Mouse (Mus musculus): ENCODE measurements around the gene Ifit1bl2. TPM values are rescaled to one million over a fixed set of nuclear protein-coding genes. Genes with fewer than 3 reads are reported as not detected.

Gene Ifit1bl2
- polyA plus RNA-seq, 1 experiment from 2014 or later = 0.32 TPM

DNA sequence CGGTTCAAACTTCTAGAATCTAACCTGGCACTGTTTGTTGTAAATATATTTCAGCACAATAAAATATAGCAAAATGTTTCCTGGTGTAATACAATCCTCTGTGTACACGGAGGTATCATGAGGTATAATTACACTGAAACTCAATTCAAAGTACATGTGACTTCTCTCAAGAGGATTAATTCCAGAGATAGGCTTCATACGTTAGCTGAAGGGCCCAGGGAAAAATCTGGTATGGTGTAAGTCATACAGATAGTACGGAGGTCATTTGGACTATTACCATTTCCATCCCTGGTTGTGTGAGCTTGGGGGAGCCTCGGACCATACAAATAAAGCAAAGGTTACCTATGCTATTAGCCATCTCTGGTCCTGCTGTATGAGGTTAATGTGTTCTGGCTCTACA lies 2.1 kb upstream of the Ifit1bl2 start:
- H3K9ac ChIP-seq (ENCODE audit: low read depth, low read length) = no peak overlapping the region
- DNase-seq (ENCODE audit: low spot score) (no peak), ATAC-seq (replicated peaks; ENCODE audit: low FRiP score, low read depth) (no peak)
- 72% methylated on average over 5 of the region's 5 CpGs for WGBS
- no peaks in the 10 kb centered on the region for H3K36me3 ChIP-seq (ENCODE audit: insufficient read depth, low read length)
- H3K4me3 ChIP-seq (replicated peaks; ENCODE audit: low read depth, low read length) = no peak overlapping the region
- H3K27me3 ChIP-seq (ENCODE audit: insufficient read depth, low read length) = no peaks in the 10 kb centered on the region
- H3K4me1 ChIP-seq (replicated peaks; ENCODE audit: insufficient read depth, low read length) = 0 out of 2 replicates have a peak, but pooled peaks cover 4% of the 10 kb centered on the region
- no peak overlapping the region for H3K27ac ChIP-seq
- TF ChIP-seq CTCF (IDR thresholded peaks at IDR 0.05; ENCODE audit: low read depth) = no peak
- H3K4me2 ChIP-seq (ENCODE audit: low read length) = no peak overlapping the region
- H3K9me3 ChIP-seq (replicated peaks; ENCODE audit: low read length) = no peaks in the 10 kb centered on the region

DNA sequence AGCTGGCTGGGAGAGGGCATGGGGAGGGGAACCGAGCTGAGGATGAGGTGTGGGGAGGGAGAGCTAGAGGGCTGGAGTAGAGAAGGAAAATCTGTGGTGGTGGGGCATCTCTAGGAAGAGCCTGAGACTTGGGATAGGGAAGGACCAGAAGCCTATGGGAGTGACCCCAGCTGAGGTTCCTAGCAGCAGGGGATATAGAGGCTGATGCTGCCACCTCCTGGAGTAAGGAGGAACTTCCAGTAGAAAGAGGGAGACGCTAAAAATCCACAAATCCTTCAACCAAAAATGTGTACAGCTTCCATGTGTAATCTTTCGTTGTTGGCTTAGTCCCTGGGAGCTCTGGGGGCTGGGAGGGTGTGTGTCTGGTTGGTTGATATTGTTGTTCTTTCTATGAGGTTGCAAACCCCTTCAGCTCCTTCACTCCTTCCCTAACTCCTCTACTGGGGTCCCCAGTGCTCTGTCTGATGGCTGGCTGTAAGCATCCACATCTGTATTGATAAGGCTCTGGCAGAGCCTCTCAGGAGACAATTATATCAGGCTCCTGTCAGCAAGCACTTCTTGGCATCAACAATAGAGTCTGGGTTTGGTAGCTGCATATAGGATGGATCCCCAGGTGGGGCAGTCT lies 3.5 kb downstream of the Ifit1bl2 start:
- peak; percentile 82 for ATAC-seq (replicated peaks; ENCODE audit: low FRiP score, low read depth)

GRCm38 (mm10) chr19:34633484-34633883 lies 7.1 kb downstream of the Ifit1bl2 start:
- no peak overlapping the region for H3K4me3 ChIP-seq (replicated peaks; ENCODE audit: low read depth, low read length)
- H3K27me3 ChIP-seq (ENCODE audit: insufficient read depth, low read length) = no peaks in the 10 kb centered on the region
- TF ChIP-seq CTCF (IDR thresholded peaks at IDR 0.05; ENCODE audit: low read depth) = no peak
- H3K9ac ChIP-seq (ENCODE audit: low read depth, low read length) = no peak overlapping the region
- H3K36me3 ChIP-seq (ENCODE audit: insufficient read depth, low read length) = no peaks in the 10 kb centered on the region
- DNase-seq (ENCODE audit: low spot score) (peak; percentile 32), ATAC-seq (replicated peaks; ENCODE audit: low FRiP score, low read depth) (no peak)
- no peaks in the 10 kb centered on the region for H3K9me3 ChIP-seq (replicated peaks; ENCODE audit: low read length)
- no peak overlapping the region for H3K4me2 ChIP-seq (ENCODE audit: low read length)
- H3K27ac ChIP-seq = no peak overlapping the region
- 47% methylated on average over 2 of the region's 2 CpGs for WGBS
- no peaks in the 10 kb centered on the region for H3K4me1 ChIP-seq (replicated peaks; ENCODE audit: insufficient read depth, low read length)

More for the DNA sequence above, 3.5 kb downstream of the Ifit1bl2 start:
- 9% methylated on average over 3 of the region's 3 CpGs for WGBS
- Histone ChIP-seq H3K4me2 (ENCODE audit: low read length) (no peak overlapping the region), H3K9ac (ENCODE audit: low read depth, low read length) (no peak overlapping the region), H3K27me3 (ENCODE audit: insufficient read depth, low read length) (no peaks in the 10 kb centered on the region), H3K4me3 (replicated peaks; ENCODE audit: low read depth, low read length) (no peak overlapping the region), H3K4me1 (replicated peaks; ENCODE audit: insufficient read depth, low read length) (0 out of 2 replicates have a peak, but pooled peaks cover 4% of the 10 kb centered on the region), H3K36me3 (ENCODE audit: insufficient read depth, low read length) (no peaks in the 10 kb centered on the region), H3K9me3 (replicated peaks; ENCODE audit: low read length) (no peaks in the 10 kb centered on the region), H3K27ac (no peak overlapping the region)
- TF ChIP-seq CTCF (IDR thresholded peaks at IDR 0.05; ENCODE audit: low read depth) = peak; percentile 92
- DNase-seq (ENCODE audit: low spot score) = peak; percentile 90

DNA sequence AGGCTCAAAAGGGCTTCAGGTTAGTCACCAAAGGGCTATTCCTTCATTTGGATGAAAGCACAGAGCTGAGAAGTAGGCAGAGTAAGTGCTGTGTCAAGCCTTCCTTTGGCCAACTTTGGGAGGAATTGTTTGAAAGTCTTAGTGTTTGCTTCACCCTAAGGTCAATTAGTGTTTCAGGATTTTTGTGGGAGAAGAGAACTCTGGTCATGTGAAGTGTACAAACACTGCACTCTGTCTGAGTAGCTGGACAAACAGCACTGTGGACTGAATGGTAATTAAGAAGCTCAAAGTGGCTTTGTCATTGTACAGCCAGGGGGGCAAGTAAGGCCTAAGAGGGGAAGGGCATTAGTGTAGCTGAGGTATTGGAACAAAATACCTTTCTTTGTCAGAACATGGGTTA lies 9.1 kb downstream of the Ifit1bl2 start:
- no peaks in the 10 kb centered on the region for H3K36me3 ChIP-seq (ENCODE audit: insufficient read depth, low read length)
- no peaks in the 10 kb centered on the region for H3K9me3 ChIP-seq (replicated peaks; ENCODE audit: low read length)
- no peak for TF ChIP-seq CTCF (IDR thresholded peaks at IDR 0.05; ENCODE audit: low read depth)
- H3K4me3 ChIP-seq (replicated peaks; ENCODE audit: low read depth, low read length) = no peak overlapping the region
- no peaks in the 10 kb centered on the region for H3K27me3 ChIP-seq (ENCODE audit: insufficient read depth, low read length)
- no peaks in the 10 kb centered on the region for H3K4me1 ChIP-seq (replicated peaks; ENCODE audit: insufficient read depth, low read length)
- H3K27ac ChIP-seq = no peak overlapping the region
- DNase-seq (ENCODE audit: low spot score) = no peak
- no peak overlapping the region for H3K4me2 ChIP-seq (ENCODE audit: low read length)
- H3K9ac ChIP-seq (ENCODE audit: low read depth, low read length) = no peak overlapping the region
- ATAC-seq (replicated peaks; ENCODE audit: low FRiP score, low read depth) = no peak

- no peak overlapping the region for H3K4me2 ChIP-seq (ENCODE audit: low read length)
- TF ChIP-seq CTCF (IDR thresholded peaks at IDR 0.05; ENCODE audit: low read depth) = no peak
- H3K36me3 ChIP-seq (ENCODE audit: insufficient read depth, low read length) = no peaks in the 10 kb centered on the region
- no peak for DNase-seq (ENCODE audit: low spot score)
- ATAC-seq (replicated peaks; ENCODE audit: low FRiP score, low read depth) = no peak
- H3K9ac ChIP-seq (ENCODE audit: low read depth, low read length) = no peak overlapping the region
- H3K27me3 ChIP-seq (ENCODE audit: insufficient read depth, low read length) = no peaks in the 10 kb centered on the region
- no peak overlapping the region for H3K4me3 ChIP-seq (replicated peaks; ENCODE audit: low read depth, low read length)
- H3K4me1 ChIP-seq (replicated peaks; ENCODE audit: insufficient read depth, low read length) = no peaks in the 10 kb centered on the region
- H3K9me3 ChIP-seq (replicated peaks; ENCODE audit: low read length) = no peaks in the 10 kb centered on the region
- WGBS = 52% methylated on average over 2 of the region's 2 CpGs
- H3K27ac ChIP-seq = no peak overlapping the region
Measured at GRCm38 (mm10) chr19:34627496-34627895, 13.0 kb downstream of the Ifit1bl2 start.

- Histone ChIP-seq H3K36me3 (ENCODE audit: insufficient read depth, low read length) (no peaks in the 10 kb centered on the region), H3K9me3 (replicated peaks; ENCODE audit: low read length) (no peaks in the 10 kb centered on the region), H3K9ac (ENCODE audit: low read depth, low read length) (no peak overlapping the region), H3K27ac (no peak overlapping the region), H3K4me3 (replicated peaks; ENCODE audit: low read depth, low read length) (no peak overlapping the region), H3K4me2 (ENCODE audit: low read length) (no peak overlapping the region), H3K4me1 (replicated peaks; ENCODE audit: insufficient read depth, low read length) (no peaks in the 10 kb centered on the region), H3K27me3 (ENCODE audit: insufficient read depth, low read length) (no peaks in the 10 kb centered on the region)
- 83% methylated on average over 4 of the region's 4 CpGs for WGBS
- DNase-seq (ENCODE audit: low spot score) (no peak), ATAC-seq (replicated peaks; ENCODE audit: low FRiP score, low read depth) (no peak)
- TF ChIP-seq CTCF (IDR thresholded peaks at IDR 0.05; ENCODE audit: low read depth) = no peak
Measured at GRCm38 (mm10) chr19:34624663-34625062, 15.9 kb downstream of the Ifit1bl2 start.

- no peak overlapping the region for H3K27ac ChIP-seq
- H3K4me2 ChIP-seq (ENCODE audit: low read length) = no peak overlapping the region
- no peaks in the 10 kb centered on the region for H3K27me3 ChIP-seq (ENCODE audit: insufficient read depth, low read length)
- 83% methylated on average over 6 of the region's 6 CpGs for WGBS
- no peaks in the 10 kb centered on the region for H3K36me3 ChIP-seq (ENCODE audit: insufficient read depth, low read length)
- no peak overlapping the region for H3K4me3 ChIP-seq (replicated peaks; ENCODE audit: low read depth, low read length)
- no peak for DNase-seq (ENCODE audit: low spot score)
- no peak for ATAC-seq (replicated peaks; ENCODE audit: low FRiP score, low read depth)
- no peak for TF ChIP-seq CTCF (IDR thresholded peaks at IDR 0.05; ENCODE audit: low read depth)
- no peaks in the 10 kb centered on the region for H3K4me1 ChIP-seq (replicated peaks; ENCODE audit: insufficient read depth, low read length)
- H3K9me3 ChIP-seq (replicated peaks; ENCODE audit: low read length) = no peaks in the 10 kb centered on the region
- no peak overlapping the region for H3K9ac ChIP-seq (ENCODE audit: low read depth, low read length)
Measured at GRCm38 (mm10) chr19:34623781-34624180, 16.8 kb downstream of the Ifit1bl2 start.

All from kidney, postnatal 0 days (tissue).